Mouse (Mus musculus) heart, postnatal 0 days (tissue): ENCODE data around the gene Rasgef1b. TPM values are rescaled to one million over a fixed set of nuclear protein-coding genes. Genes with fewer than 3 reads are reported as not detected.

Experiments
- ATAC-seq: fragments of 200-750 bp; cut with Nextera tagmentation; 2 replicates; pipeline ENCODE4 v1.8.0; 2017; ENCODE audit warnings: low read depth, moderate number of reproducible peaks, moderate library complexity; ENCODE audit not compliant: insufficient read depth
- DNase-seq: peaks from one replicate; pipeline ENCODE4 v3.0.0-alpha.2; 2016; ENCODE audit warnings: low spot score
- H3K27ac ChIP-seq: fragments of 300-500 bp; sonication (generic); 2 replicates; pipeline ENCODE4 v1.5.1; 2014; ENCODE audit warnings: low read depth, mild to moderate bottlenecking
- H3K27me3 ChIP-seq: fragments of 300-500 bp; sonication (generic); 2 replicates; pipeline ENCODE4 v1.6.1; 2014; ENCODE audit warnings: low read length, mixed read lengths; ENCODE audit not compliant: control insufficient read depth, insufficient read depth
- H3K36me3 ChIP-seq: fragments of 300-500 bp; sonication (generic); replicated peaks from 2 replicates; pipeline ENCODE4 v1.6.1; 2014; ENCODE audit warnings: low read length, mixed read lengths; ENCODE audit not compliant: control insufficient read depth, insufficient read depth
- H3K4me1 ChIP-seq: fragments of 300-500 bp; sonication (generic); 2 replicates; pipeline ENCODE4 v1.6.1; 2014; ENCODE audit warnings: antibody characterized with exemption; ENCODE audit not compliant: control insufficient read depth, insufficient read depth
- H3K4me2 ChIP-seq: fragments of 300-500 bp; sonication (generic); 2 replicates; pipeline ENCODE4 v1.6.1; 2014; ENCODE audit warnings: low read depth, mild to moderate bottlenecking, low read length, moderate library complexity
- H3K4me3 ChIP-seq: fragments of 300-500 bp; sonication (generic); 2 replicates; pipeline ENCODE4 v1.5.1; 2014; ENCODE audit warnings: low read depth, low read length
- H3K9ac ChIP-seq: fragments of 300-500 bp; sonication (generic); replicated peaks from 2 replicates; pipeline ENCODE4 v1.6.1; 2014; ENCODE audit warnings: low read depth, low read length, mixed read lengths
- H3K9me3 ChIP-seq: fragments of 300-500 bp; sonication (generic); replicated peaks from 2 replicates; pipeline ENCODE4 v1.6.1; 2016; ENCODE audit warnings: low read length; ENCODE audit not compliant: control insufficient read depth
- CTCF ChIP-seq: IDR thresholded peaks from 2 replicates; pipeline ENCODE4 v1.5.1; 2016; ENCODE audit warnings: antibody characterized with exemption, control low read depth, low read depth
- EP300 ChIP-seq: IDR thresholded peaks from 2 replicates; pipeline ENCODE4 v1.6.1; 2016; ENCODE audit warnings: antibody characterized with exemption, low read depth
- WGBS: fragments of 180-500 bp; shearing (Covaris S2); extraction: QIAGEN DNeasy Blood & Tissue Kit; methylation state at CpG from one replicate; pipeline ENCODE4 v1.1.7; 2014; 5-methylcytosine and 5-hydroxymethylcytosine counted together
- polyA plus RNA-seq: library from polyadenylated mRNA; unstranded; fragments of >200 nt; fragmentation: Nextera tagmentation; extraction: Ambion mirVana; gene quantifications from 2 replicates; pipeline ENCODE4 v1.2.1, GENCODE M21; 2015
- total RNA-seq: library from RNA; depleted of rRNA; stranded (reverse); fragments of >200 nt; gene quantifications from 2 replicates; pipeline ENCODE4 v1.2.3, GENCODE M21; 2014; ENCODE audit warnings: low replicate concordance

Rasgef1b gene
- total and polyA plus RNA-seq, 2 experiments from 2014 or later, result 19.0 to 29.8 TPM

DNA sequence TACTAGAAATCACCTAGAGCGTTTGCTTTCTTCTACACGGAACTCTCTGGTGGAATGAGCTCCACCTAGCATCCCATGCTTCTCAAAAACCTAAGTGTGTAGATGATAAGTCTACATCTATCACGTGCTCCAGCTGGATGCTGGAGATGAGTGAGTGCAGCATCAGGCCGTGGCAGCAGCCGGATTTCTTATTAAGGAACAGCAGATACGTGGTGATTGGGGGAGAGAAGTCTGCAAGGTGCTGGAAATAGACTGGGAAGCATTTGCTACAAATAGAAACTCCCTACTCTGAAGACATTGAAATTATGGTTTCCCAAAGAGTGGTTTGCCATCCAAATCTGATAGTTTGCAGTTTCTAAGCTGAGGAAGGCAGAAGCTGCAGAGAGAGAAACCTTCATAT is 269.9 kb downstream of the Rasgef1b start:
- Histone ChIP-seq H3K4me1 (peaks cover 6% of the 10 kb centered on the region; the same call in 1 of the 2 replicates), H3K36me3 (no peaks in the 10 kb centered on the region), H3K4me3 (no peak overlapping the region), H3K9me3 (no peaks in the 10 kb centered on the region), H3K4me2 (no peak overlapping the region), H3K27me3 (no peaks in the 10 kb centered on the region), H3K27ac (no peak overlapping the region), H3K9ac (no peak overlapping the region)
- 45% methylated on average over 6 of the region's 6 CpGs for WGBS
- TF ChIP-seq EP300 (no peak), CTCF (no peak)
- no peak for DNase-seq
- no peak for ATAC-seq

DNA sequence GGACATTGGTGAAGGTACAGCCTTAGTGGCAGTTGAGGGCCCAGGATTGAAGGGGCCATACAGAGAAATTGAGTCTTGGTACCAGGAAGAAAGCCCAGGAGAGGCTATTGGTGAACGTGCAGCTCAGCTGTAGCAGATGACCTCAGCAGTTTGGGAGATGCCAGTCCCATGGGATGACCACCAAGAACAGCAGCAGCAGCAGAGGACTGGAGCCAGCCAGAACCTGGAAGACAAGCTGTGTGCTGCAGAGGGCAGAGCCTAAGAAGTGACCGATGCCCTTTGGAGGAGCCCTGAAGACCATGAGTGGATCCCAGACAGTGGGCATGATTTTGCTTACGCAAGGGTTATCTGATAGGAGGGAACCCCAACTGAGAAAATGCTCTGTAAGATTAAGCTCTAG is 271.6 kb downstream of the Rasgef1b start:
- no peak overlapping the region for H3K9ac ChIP-seq
- no peaks in the 10 kb centered on the region for H3K36me3 ChIP-seq
- no peak overlapping the region for H3K4me3 ChIP-seq
- H3K27me3 ChIP-seq, result no peaks in the 10 kb centered on the region
- H3K4me1 ChIP-seq, result peaks cover 13% of the 10 kb centered on the region; the same call in 1 of the 2 replicates
- DNase-seq (no peak), ATAC-seq (no peak)
- WGBS, result 84% methylated on average over 3 of the region's 3 CpGs
- no peaks in the 10 kb centered on the region for H3K9me3 ChIP-seq
- TF ChIP-seq EP300 (no peak), CTCF (no peak)
- H3K4me2 ChIP-seq, result no peak overlapping the region
- H3K27ac ChIP-seq, result no peak overlapping the region

GRCm38 (mm10) chr5:99451939-99452338 is 276.9 kb downstream of the Rasgef1b start:
- no peaks in the 10 kb centered on the region for H3K36me3 ChIP-seq
- H3K27ac ChIP-seq, result no peak overlapping the region
- H3K27me3 ChIP-seq, result no peaks in the 10 kb centered on the region
- H3K4me2 ChIP-seq, result no peak overlapping the region
- H3K9ac ChIP-seq, result no peak overlapping the region
- no peak for DNase-seq
- TF ChIP-seq CTCF, result no peak
- no peak for TF ChIP-seq EP300
- ATAC-seq, result no peak
- H3K9me3 ChIP-seq, result no peaks in the 10 kb centered on the region
- H3K4me1 ChIP-seq, result peaks cover 11% of the 10 kb centered on the region; the same call in 1 of the 2 replicates
- WGBS, result 7% methylated on average over 2 of the region's 2 CpGs
- no peak overlapping the region for H3K4me3 ChIP-seq

- ATAC-seq (no peak), DNase-seq (no peak)
- Histone ChIP-seq H3K9me3 (no peaks in the 10 kb centered on the region), H3K4me3 (no peak overlapping the region), H3K27me3 (no peaks in the 10 kb centered on the region), H3K4me1 (peaks cover 11% of the 10 kb centered on the region; the same call in 1 of the 2 replicates), H3K36me3 (no peaks in the 10 kb centered on the region), H3K9ac (no peak overlapping the region), H3K27ac (no peak overlapping the region), H3K4me2 (no peak overlapping the region)
- 51% methylated on average over 5 of the region's 5 CpGs for WGBS
- TF ChIP-seq EP300 (no peak), CTCF (no peak)
Measured at GRCm38 (mm10) chr5:99451416-99451815, 277.4 kb downstream of the Rasgef1b start.

DNA sequence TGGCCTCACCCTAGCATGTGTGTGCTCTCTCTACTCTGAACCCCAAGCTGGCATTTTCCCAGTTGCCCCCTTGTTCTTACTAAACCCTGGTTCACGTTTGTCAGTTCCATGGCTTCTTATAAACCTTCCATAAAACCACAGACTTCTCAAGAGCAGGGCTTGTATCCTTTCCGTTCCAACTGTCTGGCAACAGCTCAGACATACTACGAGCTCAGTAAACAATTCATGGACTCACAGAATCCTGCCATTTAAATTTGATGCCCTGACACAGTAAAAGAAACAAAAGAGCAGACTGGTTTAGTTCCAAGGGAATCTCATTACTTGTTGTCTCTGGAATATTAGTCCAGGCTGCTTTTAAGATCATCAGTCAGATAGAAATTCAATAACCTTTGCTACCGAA is 277.9 kb downstream of the Rasgef1b start:
- Histone ChIP-seq H3K4me1 (peaks cover 11% of the 10 kb centered on the region; the same call in 1 of the 2 replicates), H3K36me3 (no peaks in the 10 kb centered on the region), H3K27ac (no peak overlapping the region), H3K9me3 (no peaks in the 10 kb centered on the region), H3K4me3 (no peak overlapping the region), H3K9ac (no peak overlapping the region), H3K4me2 (no peak overlapping the region), H3K27me3 (no peaks in the 10 kb centered on the region)
- ATAC-seq (no peak), DNase-seq (no peak)
- TF ChIP-seq EP300 (no peak), CTCF (no peak)
- 75% methylated on average over 4 of the region's 4 CpGs for WGBS

GRCm38 (mm10) chr5:99450463-99450862 is 278.4 kb downstream of the Rasgef1b start:
- ATAC-seq, result no peak
- TF ChIP-seq EP300 (no peak), CTCF (no peak)
- H3K4me3 ChIP-seq, result no peak overlapping the region

More at GRCm38 (mm10) chr5:99450463-99450862, 278.4 kb downstream of the Rasgef1b start:
- Histone ChIP-seq H3K4me2 (no peak overlapping the region), H3K9me3 (no peaks in the 10 kb centered on the region), H3K36me3 (no peaks in the 10 kb centered on the region), H3K4me1 (peaks cover 11% of the 10 kb centered on the region; the same call in 1 of the 2 replicates), H3K9ac (no peak overlapping the region), H3K27ac (no peak overlapping the region), H3K27me3 (no peaks in the 10 kb centered on the region)
- no peak for DNase-seq
- 85% methylated on average over 3 of the region's 3 CpGs for WGBS
